Mouse (Mus musculus) liver, embryonic 14.5 days (tissue): ENCODE data around the gene Dpp8.

Experiments used
- CTCF ChIP-seq: IDR thresholded peaks from 2 replicates; pipeline ENCODE4 v1.5.1; 2016; ENCODE audit warnings: antibody characterized with exemption, low read depth, control low read depth
- EP300 ChIP-seq: IDR thresholded peaks from 2 replicates; pipeline ENCODE4 v1.6.1; 2016; ENCODE audit warnings: antibody characterized with exemption, low read depth

DNA sequence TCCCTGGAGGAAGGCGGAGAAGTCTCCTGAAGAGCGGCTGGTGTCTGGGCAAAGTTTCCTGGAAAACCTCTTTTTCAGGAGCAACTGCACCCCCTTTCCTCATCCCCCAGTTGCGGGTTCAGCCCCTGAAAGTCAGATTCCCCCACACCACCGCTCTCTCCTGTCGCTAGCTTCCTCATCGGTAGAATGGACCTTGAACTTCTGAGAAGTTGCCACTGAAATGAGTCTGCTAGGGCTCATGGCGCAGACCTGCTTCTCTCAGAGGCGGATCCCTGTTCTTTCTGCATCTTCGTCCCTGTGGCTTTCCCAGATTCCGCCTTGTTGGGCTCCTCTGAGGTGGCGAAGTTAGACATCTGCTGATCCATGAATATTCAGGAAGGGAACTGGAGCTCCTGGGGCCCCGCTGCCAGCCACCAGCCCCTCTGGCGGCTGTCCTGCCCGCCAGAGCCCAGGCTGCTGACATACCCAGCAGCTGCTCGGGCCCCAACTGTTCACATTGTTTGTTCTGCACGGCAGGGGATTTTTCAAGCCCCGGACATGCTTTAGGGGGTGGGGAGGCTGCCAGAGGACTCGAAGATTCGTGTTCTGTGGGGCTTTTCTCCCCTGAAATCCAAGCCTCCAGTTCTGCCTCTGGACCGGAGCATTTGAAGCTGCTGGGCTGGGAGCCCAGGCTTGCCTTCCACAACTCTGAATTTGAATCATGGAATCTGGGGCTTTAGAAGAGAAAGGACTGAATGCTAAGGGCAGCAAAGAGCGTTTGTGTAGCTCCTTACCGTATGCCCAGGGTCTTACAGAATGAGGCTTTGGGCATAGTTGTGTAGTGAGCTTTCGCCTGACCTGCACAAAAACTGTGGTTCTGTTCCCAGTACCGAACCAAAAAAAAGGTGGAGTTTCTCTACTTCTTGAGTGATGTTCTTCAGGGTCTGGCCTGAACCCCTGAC is 77.2 kb downstream of the Dpp8 start:
- TF ChIP-seq CTCF (no peak), EP300 (no peak)
